Mouse (Mus musculus): ENCODE data around the gene Vmn2r110. TPM values are rescaled to one million over a fixed set of nuclear protein-coding genes. Genes with fewer than 3 reads are reported as not detected.

Vmn2r110 gene
- polyA plus RNA-seq (2012; rRNA removed): not detected in 2 replicates

DNA sequence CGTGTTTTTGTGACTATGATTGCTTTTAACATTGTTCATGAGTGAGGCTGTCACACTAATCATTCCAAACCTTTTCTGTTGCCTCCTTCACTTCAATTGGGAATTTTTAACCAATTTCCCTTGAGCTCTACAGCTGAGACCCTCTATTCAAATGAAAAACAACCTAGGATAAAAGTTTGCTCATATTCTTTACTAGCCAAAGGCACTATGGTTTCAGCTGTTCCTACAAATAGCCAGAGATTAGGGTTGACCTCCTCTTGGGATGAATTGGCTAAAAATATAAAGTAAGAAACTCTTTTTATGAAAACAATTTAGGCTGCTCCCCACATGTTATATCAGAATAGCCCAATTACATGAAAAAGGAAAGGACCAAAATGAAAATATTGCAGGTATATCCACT is at the start of gene Vmn2r110:
Gene Vmn2r110, minus strand, starts transcription at position 101 of the 400 bp plus-strand sequence.

DNA sequence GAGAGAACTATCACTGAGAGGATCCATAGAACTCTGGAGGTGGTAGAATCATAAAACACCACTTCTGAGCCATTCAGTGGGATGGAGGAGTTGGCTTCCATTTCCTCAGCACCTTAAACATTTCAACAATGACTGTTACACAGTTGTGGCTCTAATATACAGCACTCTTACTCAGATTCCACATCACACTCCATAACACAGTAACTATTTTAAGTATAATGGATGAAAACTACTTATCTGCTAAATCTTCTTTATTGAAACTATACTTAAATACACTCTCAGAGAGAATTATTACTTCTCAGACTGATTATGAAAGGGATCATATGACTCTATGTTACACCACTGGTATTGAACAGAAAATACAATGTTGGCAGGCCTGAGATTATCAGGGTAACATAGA is 28.6 kb upstream of the Vmn2r110 start, which contains the start of gene Fpr-rs3:
Gene Fpr-rs3, minus strand, starts transcription at position 101 of the 400 bp plus-strand sequence.

DNA sequence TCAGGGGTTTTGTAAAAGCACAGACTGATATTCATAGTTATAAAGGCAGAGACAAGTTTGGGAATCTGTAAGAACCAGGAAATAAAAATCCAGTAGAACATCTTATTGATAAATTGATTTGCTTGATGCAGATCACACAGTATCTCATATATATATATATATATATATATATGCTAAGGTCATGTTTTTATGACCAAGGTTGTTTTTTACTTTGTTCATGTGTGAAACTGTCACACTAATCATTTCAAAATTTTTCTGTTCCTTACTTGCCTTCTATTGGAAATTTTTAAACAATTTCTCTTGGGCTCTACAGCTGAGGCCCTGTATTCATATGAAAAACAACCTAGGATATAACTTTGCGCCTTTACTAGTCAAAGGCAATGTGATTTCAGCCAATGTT is 31.6 kb downstream of the Vmn2r110 start, which contains the start of gene Vmn2r109:
Gene Vmn2r109, minus strand, starts transcription at position 101 of the 400 bp plus-strand sequence.

Other genes with a start within 250 kb of the Vmn2r110 start
- gene Vmn1r224, start 182.3 kb downstream of the Vmn2r110 start, polyA plus RNA-seq (2012; rRNA removed): not detected in 2 replicates
- gene Vmn2r108, start 115.1 kb downstream of the Vmn2r110 start, polyA plus RNA-seq (2012; rRNA removed): not detected in 2 replicates
- gene Vmn1r225, start 98.3 kb downstream of the Vmn2r110 start, polyA plus RNA-seq (2012; rRNA removed): not detected in 2 replicates
- not detected in 2 replicates for gene Vmn2r109, start 31.7 kb downstream of the Vmn2r110 start, polyA plus RNA-seq (2012; rRNA removed)
- not detected in 2 replicates for gene Fpr-rs3, start 28.5 kb upstream of the Vmn2r110 start, polyA plus RNA-seq (2012; rRNA removed)
- not detected in 2 replicates for gene Vmn1r226, start 86.4 kb upstream of the Vmn2r110 start, polyA plus RNA-seq (2012; rRNA removed)
- not detected in 2 replicates for gene Vmn1r227, start 133.4 kb upstream of the Vmn2r110 start, polyA plus RNA-seq (2012; rRNA removed)
- gene Vmn1r228, start 189.7 kb upstream of the Vmn2r110 start, polyA plus RNA-seq (2012; rRNA removed): not detected in 2 replicates
- gene Vmn1r229, start 215.1 kb upstream of the Vmn2r110 start, polyA plus RNA-seq (2012; rRNA removed): not detected in 2 replicates
- not detected in 2 replicates for gene Vmn1r230, start 244.0 kb upstream of the Vmn2r110 start, polyA plus RNA-seq (2012; rRNA removed)